Mouse (Mus musculus): ENCODE measurements at regions not wholly inside any gene's neighbourhood (a gene's known extent, or its start where the extent isn't known, plus 50 kb on each side); places are given as distances from the start of the nearest gene placed in this dataset.
"Not testable (repeated sequence)": the region's sequence is repeated elsewhere in the genome, so short reads cannot be mapped to it uniquely, and the experiment has no call there.

- DNase-seq = no peak
Observed at GRCm38 (mm10) chr6:100423636-100424035, 136.4 kb upstream of the Rybp start.

DNA sequence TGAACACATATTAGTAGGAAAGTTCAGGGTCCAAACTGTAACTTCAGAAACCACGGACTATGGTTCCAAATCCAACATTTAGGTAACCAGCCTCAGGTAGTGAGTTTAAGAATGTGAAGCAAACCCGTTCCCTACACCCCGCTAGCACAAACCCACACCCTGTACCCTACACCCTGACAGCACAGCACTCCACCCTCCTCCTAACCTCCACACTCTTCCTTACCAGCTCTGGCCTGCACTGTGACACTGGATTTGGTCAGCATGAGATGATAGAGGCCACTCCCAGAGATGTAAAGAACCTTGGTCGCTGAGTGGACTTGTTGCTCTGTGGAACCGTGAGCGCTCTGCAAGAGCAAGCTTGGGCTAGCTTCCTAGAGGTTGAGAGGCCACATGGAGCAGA, 135.3 kb upstream of the Rybp start:
- no peak for DNase-seq

- DNase-seq = no peak
Observed at GRCm38 (mm10) chr6:100421706-100422578, 134.7 kb upstream of the Rybp start.

DNA sequence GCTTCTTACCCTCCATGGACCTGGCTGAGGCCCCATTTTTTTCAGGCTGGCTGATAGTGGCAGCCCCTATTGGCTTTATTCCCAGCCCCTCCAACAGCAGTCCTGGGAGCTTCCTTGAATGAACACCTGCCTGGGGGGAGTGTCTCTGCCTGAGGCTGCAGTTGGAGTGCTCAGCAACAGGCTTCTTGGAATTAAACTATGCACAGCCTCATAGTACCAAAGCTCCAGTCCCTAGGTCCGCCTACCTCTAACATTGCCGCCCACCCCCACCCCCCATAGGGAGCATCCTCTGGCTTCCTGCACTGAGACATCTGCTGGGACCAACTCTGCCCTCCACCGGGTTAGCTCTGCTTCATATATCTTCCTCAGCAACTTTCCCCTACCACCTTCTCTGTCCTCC, 133.3 kb upstream of the Rybp start:
- no peak for DNase-seq

DNA sequence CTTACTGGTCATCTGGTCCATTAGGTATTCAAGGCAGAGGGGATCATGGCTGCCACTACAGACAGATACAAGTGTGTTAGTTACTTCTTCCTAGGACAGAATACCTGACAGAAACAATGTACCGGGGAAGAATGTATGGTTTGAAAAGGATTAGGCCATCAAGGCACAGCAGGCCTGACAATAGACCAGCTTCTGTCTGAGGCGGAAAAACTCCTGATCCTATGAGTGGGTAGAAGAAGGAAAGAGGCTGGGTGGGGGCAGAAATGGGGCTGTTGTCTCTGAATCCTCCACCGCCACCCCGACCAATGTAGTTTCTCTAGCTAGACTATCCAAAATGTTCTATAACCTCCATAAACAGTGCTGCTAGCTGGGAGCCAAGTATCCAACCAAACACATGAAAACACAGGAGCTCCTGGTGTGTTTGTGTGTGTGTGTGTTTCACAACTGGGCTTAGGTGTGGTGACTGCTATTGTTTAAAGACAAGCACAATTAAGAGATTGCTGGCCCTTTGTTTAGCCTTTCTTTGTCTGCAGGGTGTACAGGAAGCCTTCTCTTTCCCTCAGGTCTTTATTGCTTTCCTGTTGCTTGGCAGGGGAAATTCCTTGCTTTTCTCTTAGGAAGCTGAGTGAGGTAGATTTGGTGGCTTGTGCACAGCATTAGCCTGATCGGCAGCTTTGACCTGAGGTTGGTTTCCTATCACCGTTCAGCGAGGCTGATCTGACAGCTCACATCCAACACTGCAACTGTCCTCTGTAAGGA, 132.7 kb upstream of the Rybp start:
- DNase-seq = no peak

- DNase-seq = no peak
Observed at GRCm38 (mm10) chr6:100416046-100416445, 128.8 kb upstream of the Rybp start.

DNA sequence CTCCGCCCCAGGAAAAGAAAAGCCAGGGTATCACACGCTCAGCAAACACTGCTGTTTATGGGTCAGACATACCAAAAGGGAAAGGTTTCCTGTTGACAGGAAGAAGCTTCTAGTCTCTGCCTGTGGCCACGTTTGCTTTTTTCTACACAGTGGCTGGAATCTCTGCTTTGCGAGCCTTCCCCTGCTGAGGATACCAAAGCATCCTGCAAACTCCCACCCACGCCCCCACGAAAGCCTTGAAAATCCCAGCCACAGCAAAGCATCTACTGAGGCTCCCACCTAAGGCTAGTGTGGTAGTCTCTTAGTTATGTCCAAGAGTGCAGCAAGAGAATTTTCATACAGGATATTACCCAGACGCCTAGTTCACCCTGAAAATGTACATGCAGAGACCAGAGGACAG, 128.2 kb upstream of the Rybp start:
- DNase-seq = no peak

- no peak for DNase-seq
Observed at GRCm38 (mm10) chr6:100414836-100415235, 127.6 kb upstream of the Rybp start.

- no peak for DNase-seq
Observed at GRCm38 (mm10) chr6:100412486-100412885, 125.2 kb upstream of the Rybp start.

GRCm38 (mm10) chr6:100411968-100412367, 124.7 kb upstream of the Rybp start:
- no peak for DNase-seq

- DNase-seq = no peak
Observed at GRCm38 (mm10) chr6:100410067-100410631, 122.9 kb upstream of the Rybp start.

DNA sequence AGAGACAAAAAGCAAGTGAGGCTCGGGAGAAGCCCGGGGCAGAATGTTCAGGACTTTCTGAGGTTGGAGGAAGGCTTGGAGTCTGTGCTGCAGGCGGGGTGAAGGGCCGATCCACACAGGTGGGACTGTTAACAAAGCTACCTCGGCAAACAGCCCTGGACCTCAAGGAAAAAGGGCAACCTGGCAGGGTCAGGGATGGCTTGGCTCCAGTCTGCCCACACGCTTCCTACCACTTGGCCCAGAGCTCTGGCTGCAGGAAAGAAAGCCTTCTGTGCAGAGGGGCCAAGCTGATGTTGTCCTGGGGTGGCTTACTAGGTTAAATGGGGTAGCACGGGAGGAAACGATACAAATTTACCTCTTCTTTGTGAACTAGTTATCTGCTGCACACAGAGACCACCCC, 121.5 kb upstream of the Rybp start:
- no peak for DNase-seq

DNA sequence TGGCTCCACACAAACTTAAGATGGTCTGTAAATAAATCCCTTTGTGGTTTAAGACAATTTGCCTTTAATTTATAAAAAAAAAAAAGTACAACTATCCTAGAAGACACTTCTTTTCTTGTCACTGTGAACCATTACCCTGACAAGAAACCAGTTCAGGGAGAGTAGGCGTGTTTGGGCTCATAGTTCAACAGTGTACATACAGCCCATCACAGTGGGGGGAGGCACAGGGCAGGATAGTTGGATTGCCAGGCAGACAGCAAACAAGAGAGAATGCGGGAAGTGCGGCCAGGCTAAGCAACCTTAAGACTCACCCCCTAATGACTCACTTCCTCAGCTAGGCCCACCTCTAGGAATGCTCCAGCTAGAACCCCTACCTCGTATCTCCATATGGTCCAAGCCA, 119.2 kb upstream of the Rybp start:
- no peak for DNase-seq

DNA sequence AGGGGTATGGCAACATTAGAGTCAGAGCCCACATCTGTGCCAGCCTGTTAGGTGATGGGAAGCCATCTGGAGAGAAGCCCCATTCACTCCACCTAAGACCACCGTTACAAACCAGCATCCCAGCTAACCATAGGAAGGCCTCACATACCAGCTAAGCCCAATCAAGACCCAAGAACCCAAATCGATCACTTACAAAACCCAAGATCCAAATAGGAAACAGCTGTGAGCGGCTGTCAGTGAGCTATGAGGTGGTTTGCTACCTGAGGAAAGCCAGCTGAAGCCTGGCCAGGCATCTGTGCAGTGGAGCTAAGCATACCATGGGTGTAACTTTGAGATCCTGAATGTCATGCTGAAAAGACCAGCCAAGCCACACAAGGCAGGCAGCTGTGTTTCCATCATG, 116.9 kb upstream of the Rybp start:
- no peak for DNase-seq

DNA sequence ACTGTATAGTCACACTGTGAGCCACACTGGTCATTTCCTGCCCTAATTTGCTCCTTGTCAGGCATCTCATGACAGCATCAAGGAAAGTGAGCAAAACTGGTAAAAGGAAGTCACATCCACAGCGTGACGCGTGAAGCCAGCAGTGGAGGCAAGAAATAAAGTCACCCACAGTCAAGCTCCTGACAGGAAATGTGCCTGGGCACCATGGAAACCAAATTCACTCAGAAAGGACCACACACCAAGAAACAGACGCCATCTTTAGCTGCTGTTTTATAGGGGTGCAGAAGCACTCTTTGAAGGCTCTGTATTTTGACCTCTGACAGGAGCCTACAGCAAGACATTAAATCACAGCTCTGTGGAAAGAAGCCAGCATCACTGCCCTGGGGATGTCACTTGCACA, 115.4 kb upstream of the Rybp start:
- no peak for DNase-seq

DNA sequence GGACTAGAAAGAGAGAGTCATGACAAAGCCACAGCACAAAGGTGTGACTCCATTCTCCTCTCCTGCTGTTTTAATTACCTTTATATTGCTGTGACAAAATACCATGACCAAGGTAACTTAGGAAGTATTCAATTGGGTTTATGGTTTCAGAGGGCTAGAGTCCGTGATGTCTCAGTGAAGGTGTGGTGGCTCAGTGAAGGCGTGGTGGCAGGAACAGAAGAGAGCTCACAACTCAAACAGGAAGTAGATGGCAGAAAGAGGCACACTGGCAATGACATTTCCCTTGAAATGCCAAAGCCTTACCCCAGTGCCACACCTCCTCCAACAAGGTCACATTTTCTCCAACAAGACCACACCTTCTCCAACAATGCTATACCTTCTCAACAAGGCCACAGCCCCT, 114.4 kb upstream of the Rybp start:
- no peak for DNase-seq

GRCm38 (mm10) chr6:100399387-100399786, 112.1 kb upstream of the Rybp start:
- not testable (repeated sequence) for DNase-seq

DNA sequence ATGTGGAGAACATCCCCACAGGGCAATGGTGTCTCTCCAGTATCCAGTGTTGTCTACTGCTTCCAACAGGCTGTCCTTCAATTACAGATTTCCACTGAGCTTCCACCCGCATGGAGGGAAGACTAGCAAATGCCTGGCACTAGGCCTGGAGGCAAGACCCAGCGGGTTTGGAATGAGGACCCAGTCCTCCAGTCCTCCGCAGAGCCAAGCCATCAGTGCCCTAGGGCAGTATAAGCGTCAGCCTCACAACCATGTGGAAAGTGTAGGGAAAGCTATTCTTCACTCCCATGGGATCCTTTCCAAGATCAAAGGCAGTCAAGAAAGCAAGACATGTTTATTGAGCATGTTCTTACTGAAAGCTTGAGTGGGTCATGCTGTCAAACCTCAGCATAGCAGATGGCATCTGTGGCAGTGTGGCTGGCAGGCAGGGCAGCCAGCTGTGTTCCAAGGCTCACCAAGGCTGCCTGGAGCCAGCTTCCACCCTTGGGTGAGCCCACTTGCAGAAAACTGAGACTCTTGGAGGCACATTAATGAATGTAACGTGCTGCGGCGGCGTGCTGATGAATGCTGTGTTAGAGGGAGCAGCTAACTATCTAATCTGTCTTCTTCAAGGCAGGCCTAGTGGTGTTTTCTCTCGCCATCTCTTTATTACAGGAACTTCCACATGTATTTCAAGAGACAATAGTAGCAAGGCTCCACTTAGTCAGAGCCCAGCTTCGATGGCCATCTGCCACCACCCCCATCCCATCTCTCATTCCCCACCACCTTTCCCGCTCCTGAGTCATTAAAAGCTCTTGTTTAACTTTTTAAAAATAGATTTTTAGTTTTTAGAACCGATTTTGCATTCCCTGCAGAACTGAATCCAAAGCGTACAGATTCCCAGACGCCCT, 109.3 kb upstream of the Rybp start:
- DNase-seq = no peak

- DNase-seq = no peak
Observed at GRCm38 (mm10) chr6:100390258-100390910, 103.1 kb upstream of the Rybp start.

DNA sequence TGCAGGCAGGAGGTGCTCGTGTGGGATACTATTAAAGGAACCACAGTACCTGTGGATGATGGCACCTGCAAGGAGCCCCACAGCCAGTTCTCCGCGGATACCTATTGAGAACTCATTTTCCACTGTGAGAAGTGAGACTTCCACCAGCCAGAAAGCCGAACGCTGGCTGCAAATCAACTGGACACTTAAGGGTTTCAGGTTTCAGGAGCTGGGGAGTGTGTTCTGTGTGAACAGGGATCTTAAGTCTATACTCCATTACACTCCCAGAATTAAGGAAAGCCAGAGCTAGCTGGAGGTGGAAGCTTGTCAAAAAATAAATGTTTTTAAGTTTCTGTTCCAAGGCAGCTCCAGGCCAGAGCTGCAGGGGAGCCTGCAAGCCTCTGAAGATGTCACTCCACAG, 99.8 kb upstream of the Rybp start:
- no peak for DNase-seq

GRCm38 (mm10) chr6:100385640-100386039, 98.4 kb upstream of the Rybp start:
- no peak for DNase-seq

GRCm38 (mm10) chr6:100381046-100381445, 93.8 kb upstream of the Rybp start:
- DNase-seq = no peak

Measured in kidney, adult 11 months (tissue).